Mouse (Mus musculus): Measurements from ENCODE around the gene Wdr18. TPM values are rescaled to one million over a fixed set of nuclear protein-coding genes. Genes with fewer than 3 reads are reported as not detected.

Wdr18 gene
- polyA plus RNA-seq, 1 experiment from 2014 or later = 87.5 TPM

DNA sequence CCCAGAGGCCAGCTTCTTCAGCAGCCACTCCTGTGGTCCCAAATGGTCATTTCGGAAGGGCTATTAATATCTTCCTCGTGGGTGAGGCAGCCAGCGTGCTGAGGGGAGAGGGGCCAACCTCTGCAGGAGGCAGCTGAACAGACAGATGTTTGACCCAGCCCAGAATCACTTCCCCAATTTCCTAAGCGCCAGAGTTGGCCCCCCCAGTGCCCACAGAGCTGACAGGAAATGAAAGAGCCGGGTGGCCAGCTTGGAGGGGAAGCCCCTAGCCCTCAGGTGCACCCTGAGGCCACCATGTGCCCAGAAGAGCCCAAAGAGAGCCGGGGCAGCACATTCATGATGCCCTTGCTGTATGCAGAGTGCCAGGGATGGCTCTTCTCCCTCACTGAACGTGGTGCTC is 19.2 kb upstream of the Wdr18 start:
- H3K4me3 ChIP-seq = no peak overlapping the region
- peaks cover 16% of the 10 kb centered on the region for H3K4me1 ChIP-seq
- no peaks in the 10 kb centered on the region for H3K36me3 ChIP-seq (replicated peaks)
- no peak overlapping the region for H3K4me2 ChIP-seq
- H3K9ac ChIP-seq = no peak overlapping the region
- ATAC-seq (replicated peaks) = no peak
- H3K27ac ChIP-seq = no peak overlapping the region
- WGBS = 75% methylated on average over 7 of the region's 7 CpGs
- no peaks in the 10 kb centered on the region for H3K27me3 ChIP-seq (replicated peaks)
- H3K9me3 ChIP-seq = no peaks in the 10 kb centered on the region

DNA sequence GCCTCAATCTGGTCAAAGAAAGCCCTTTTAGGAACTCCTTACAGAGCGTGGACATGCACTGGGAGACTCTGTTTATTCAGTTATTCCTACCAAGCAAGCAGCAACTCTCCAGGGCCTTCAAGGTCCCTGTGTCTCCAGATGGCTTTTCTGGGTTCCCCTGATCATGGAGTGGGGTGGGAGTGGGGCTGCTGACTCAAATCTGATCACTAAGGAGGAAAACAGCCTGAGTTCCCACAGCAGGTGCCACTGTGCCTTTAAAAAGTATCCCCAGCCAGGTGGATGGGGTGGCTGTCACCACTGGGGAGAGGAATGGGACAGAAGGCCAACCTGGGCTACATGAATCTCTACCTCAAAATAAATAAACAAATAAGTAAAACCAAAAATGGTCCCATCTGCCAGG is 17.0 kb upstream of the Wdr18 start:
- ATAC-seq (replicated peaks) = no peak
- Histone ChIP-seq H3K9ac (no peak overlapping the region), H3K4me3 (no peak overlapping the region), H3K4me1 (peaks cover 10% of the 10 kb centered on the region), H3K27ac (no peak overlapping the region), H3K36me3 (replicated peaks) (no peaks in the 10 kb centered on the region), H3K27me3 (replicated peaks) (no peaks in the 10 kb centered on the region), H3K9me3 (no peaks in the 10 kb centered on the region), H3K4me2 (no peak overlapping the region)
- 85% methylated on average over 1 of the region's 1 CpGs for WGBS

DNA sequence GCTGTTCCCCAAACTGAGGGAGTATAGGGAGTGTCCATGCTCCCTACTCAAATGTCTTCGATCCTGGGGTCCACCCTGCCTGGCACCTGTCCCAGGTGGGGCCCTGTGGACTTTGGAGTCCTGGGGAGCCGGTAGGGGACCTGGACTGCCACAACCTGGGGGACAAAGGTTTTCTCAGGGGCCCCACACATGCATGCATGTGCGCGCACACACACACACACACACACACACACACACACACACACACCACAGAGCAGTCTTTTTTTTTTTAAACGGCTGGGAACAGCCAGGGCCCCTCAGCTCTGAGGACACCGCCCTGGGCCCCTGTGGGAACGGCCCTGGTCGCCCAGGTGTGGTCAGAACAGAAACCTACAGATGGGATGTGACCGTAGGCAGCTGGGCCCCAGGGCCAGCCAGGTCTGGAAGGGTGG is 16.5 kb upstream of the Wdr18 start:
- H3K4me3 ChIP-seq = no peak overlapping the region
- H3K27ac ChIP-seq = no peak overlapping the region
- no peaks in the 10 kb centered on the region for H3K9me3 ChIP-seq
- ATAC-seq (replicated peaks) = no peak
- 75% methylated on average over 9 of the region's 9 CpGs for WGBS
- H3K4me2 ChIP-seq = no peak overlapping the region
- no peaks in the 10 kb centered on the region for H3K27me3 ChIP-seq (replicated peaks)
- H3K4me1 ChIP-seq = peaks cover 10% of the 10 kb centered on the region
- H3K36me3 ChIP-seq (replicated peaks) = no peaks in the 10 kb centered on the region
- no peak overlapping the region for H3K9ac ChIP-seq

DNA sequence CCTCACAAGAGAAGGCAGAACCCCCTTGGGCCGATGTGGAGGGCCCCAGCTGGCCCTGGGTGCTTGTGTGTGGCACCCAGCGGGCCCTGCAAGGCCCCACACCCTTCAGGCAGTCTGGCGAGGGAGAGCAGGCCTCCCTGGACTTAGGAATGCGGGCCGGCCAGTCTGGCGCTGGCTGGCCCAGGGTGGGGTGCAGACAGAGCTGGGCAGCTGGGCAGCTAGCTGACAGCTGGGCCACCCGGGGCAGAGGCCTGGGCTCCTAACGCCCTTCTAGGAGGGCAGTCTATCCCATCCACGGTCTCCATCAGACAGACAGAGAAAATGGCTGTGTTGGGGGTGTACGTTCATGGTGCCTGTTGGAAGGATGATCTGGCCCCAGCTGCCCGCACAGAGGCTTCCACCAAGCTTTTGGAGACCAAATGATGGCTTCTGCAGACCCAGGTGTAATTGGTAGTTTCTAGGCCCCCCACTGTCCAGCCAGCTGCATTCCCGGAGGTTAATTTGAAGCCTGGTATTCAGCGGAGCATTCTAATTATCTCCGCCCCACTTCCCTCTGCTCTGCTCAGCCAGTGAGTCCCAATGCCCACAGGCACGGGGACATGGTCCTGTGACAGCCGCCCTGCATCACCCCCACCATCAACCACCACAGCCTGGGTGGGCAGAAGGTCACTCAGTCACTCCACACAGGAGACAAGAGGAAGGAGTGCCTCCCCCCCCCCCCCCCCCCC is 14.3 kb upstream of the Wdr18 start:
- Histone ChIP-seq H3K4me1 (peaks cover 10% of the 10 kb centered on the region), H3K27ac (no peak overlapping the region), H3K27me3 (replicated peaks) (no peaks in the 10 kb centered on the region), H3K4me3 (no peak overlapping the region), H3K4me2 (no peak overlapping the region), H3K36me3 (replicated peaks) (no peaks in the 10 kb centered on the region; the same call in 1 of the 2 replicates), H3K9me3 (no peaks in the 10 kb centered on the region), H3K9ac (no peak overlapping the region)
- WGBS = 24% methylated on average over 16 of the region's 16 CpGs
- no peak for ATAC-seq (replicated peaks)

DNA sequence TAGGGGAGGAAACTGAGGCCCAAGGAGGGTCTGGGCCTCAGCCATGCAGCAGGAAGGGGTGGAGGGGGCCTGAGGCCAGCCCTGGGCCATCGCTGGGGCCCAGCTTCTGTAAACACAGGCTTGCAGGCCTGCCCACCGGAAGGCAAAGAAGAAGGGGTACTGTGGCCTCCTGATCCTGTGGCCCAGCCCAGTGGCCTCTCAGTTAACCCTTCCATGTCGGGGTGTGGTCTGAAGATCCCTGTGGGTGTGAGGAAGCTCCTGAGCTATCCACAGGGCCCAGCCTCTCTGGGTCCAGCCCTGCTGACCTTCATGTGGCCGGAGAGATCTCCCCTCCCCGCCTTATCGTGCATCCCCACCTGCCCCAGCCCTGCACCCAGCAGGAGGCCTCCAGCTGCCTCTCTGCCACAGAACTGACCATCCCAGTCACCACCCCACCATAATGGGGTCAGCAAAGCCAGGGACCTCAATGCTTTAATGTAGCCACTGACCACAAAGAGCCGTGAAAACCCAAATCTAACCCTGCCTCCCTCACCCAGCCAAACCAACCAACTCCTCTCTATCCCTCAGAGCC is 13.1 kb upstream of the Wdr18 start:
- no peak overlapping the region for H3K4me3 ChIP-seq
- ATAC-seq (replicated peaks) = no peak
- no peaks in the 10 kb centered on the region for H3K9me3 ChIP-seq
- no peak overlapping the region for H3K27ac ChIP-seq
- H3K27me3 ChIP-seq (replicated peaks) = no peaks in the 10 kb centered on the region
- H3K4me2 ChIP-seq = no peak overlapping the region
- peaks cover 8% of the 10 kb centered on the region; the same call in 1 of the 2 replicates for H3K36me3 ChIP-seq (replicated peaks)
- no peak overlapping the region for H3K9ac ChIP-seq
- peaks cover 10% of the 10 kb centered on the region for H3K4me1 ChIP-seq
- WGBS = 35% methylated on average over 7 of the region's 7 CpGs

DNA sequence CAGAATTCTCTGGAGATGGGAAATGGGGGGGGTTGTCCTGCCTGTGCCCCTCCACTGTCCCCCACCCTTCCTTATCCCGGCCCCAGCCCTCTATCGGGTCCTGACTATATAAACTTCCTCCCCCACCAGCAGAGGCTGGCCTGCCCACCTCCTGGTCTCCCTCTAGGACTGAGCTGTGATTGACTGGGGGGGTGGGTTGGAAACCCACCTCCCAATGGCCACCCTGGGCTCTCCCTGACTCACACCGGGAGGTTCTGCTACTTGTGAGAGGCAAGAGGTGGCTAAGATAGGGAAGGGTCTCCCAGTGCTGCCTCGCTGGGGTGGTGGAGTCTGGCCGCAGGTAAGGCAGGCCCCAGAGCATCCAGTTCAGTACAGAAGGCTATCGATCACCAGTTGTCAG is 12.4 kb upstream of the Wdr18 start:
- H3K9me3 ChIP-seq = no peaks in the 10 kb centered on the region
- H3K27me3 ChIP-seq (replicated peaks) = no peaks in the 10 kb centered on the region
- no peak overlapping the region for H3K4me2 ChIP-seq
- WGBS = 81% methylated on average over 6 of the region's 6 CpGs
- H3K36me3 ChIP-seq (replicated peaks) = peaks cover 8% of the 10 kb centered on the region; the same call in 1 of the 2 replicates
- no peak overlapping the region for H3K27ac ChIP-seq
- H3K9ac ChIP-seq = no peak overlapping the region
- H3K4me1 ChIP-seq = peaks cover 10% of the 10 kb centered on the region
- no peak for ATAC-seq (replicated peaks)
- H3K4me3 ChIP-seq = no peak overlapping the region

DNA sequence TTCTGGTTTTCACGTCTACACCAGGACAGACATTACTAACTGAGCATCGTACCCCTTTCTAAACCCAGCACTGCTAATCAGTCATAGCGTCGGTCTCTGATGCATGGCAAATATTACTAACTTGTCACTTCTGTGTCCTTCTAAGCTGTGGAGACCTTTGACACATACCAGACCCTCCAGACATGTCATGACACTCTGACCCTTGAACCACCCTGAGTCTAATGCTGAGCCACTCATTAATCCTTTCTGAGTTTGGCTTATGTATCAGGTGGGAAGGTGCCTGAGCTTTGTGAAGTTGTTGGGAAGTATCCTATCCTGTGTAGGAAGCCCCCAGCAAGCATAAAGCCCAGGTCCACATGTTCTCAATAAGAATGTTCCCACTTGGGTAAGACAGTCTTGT is 10.1 kb upstream of the Wdr18 start:
- Histone ChIP-seq H3K27me3 (replicated peaks) (no peaks in the 10 kb centered on the region), H3K4me1 (peaks cover 10% of the 10 kb centered on the region), H3K9ac (no peak overlapping the region), H3K27ac (no peak overlapping the region), H3K9me3 (no peaks in the 10 kb centered on the region), H3K36me3 (replicated peaks) (peaks cover 17% of the 10 kb centered on the region; the same call in 1 of the 2 replicates), H3K4me3 (no peak overlapping the region), H3K4me2 (no peak overlapping the region)
- no peak for ATAC-seq (replicated peaks)
- WGBS = 93% methylated on average over 4 of the region's 4 CpGs

DNA sequence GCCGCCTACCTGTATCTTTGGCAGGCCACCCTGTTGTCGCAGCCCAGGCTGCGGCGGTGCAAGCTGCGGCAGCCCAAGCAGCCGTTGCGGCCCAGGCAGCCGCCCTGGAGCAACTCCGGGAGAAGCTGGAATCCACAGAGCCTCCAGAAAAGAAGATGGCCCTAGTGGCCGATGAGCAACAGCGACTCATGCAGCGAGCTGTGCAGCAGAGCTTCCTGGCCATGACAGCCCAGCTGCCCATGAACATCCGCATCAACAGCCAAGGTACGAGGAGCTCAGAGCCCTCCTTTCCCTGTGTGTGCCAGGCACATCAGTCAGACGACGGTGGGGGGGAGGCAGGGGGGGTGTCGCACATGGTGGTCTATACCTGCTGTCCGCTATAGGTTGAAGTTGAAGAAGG is 9.3 kb upstream of the Wdr18 start:
- Histone ChIP-seq H3K27me3 (replicated peaks) (no peaks in the 10 kb centered on the region), H3K4me3 (no peak overlapping the region), H3K4me1 (peaks cover 7% of the 10 kb centered on the region), H3K27ac (no peak overlapping the region), H3K36me3 (replicated peaks) (peaks cover 17% of the 10 kb centered on the region; the same call in 1 of the 2 replicates), H3K9me3 (no peaks in the 10 kb centered on the region), H3K9ac (no peak overlapping the region), H3K4me2 (no peak overlapping the region)
- no peak for ATAC-seq (replicated peaks)
- 79% methylated on average over 18 of the region's 18 CpGs for WGBS

DNA sequence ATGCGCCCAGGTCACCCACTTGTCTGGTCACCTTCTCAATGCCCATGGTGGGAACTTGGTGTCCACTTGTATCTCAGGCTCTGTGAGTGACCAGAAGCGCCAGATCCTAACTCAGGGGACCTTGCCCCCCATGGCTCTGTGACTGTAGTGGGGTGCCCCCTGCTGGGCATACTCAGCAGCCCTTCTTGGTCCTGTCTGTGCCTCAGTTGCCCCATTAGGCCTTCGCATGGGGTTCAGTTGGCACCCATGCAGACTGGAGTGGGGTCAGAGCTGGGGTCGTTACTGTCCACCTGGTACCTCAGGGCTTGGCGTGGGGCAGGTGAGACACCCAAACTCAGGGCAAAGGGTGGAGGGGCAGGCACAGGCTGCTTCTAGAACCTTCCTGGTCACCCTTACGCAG is 6.0 kb upstream of the Wdr18 start:
- H3K27me3 ChIP-seq (replicated peaks) = no peaks in the 10 kb centered on the region
- H3K4me1 ChIP-seq = no peaks in the 10 kb centered on the region
- H3K9ac ChIP-seq = no peak overlapping the region
- no peak for ATAC-seq (replicated peaks)
- peaks cover 17% of the 10 kb centered on the region; the same call in 1 of the 2 replicates for H3K36me3 ChIP-seq (replicated peaks)
- H3K4me3 ChIP-seq = no peak overlapping the region
- no peak overlapping the region for H3K4me2 ChIP-seq
- 90% methylated on average over 6 of the region's 6 CpGs for WGBS
- no peak overlapping the region for H3K27ac ChIP-seq
- H3K9me3 ChIP-seq = no peaks in the 10 kb centered on the region

DNA sequence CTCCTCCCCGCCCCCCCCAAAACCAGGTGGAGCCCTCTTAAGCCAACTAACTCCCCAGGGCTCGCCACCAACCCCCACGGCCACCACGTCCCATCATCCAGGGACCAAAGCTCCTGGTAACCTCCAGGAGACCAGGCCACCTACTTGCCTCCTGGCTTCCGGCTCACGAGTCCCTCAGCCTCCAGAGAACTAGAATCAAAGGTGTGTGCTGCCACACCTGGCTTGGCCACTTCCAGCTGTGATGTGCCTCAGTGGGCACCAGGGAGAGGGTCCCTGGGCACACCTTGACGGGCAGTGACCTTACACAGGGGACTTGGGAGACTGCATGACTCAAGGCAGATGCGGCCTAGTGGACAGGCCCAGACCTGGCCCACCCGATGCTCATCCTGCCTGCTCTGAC is 4.3 kb upstream of the Wdr18 start:
- Histone ChIP-seq H3K4me3 (no peak overlapping the region), H3K9ac (no peak overlapping the region), H3K4me2 (no peak overlapping the region), H3K36me3 (replicated peaks) (peaks cover 17% of the 10 kb centered on the region; the same call in 1 of the 2 replicates), H3K27ac (no peak overlapping the region), H3K27me3 (replicated peaks) (no peaks in the 10 kb centered on the region), H3K9me3 (no peaks in the 10 kb centered on the region), H3K4me1 (peaks cover 3% of the 10 kb centered on the region)
- 76% methylated on average over 9 of the region's 9 CpGs for WGBS
- ATAC-seq (replicated peaks) = no peak

DNA sequence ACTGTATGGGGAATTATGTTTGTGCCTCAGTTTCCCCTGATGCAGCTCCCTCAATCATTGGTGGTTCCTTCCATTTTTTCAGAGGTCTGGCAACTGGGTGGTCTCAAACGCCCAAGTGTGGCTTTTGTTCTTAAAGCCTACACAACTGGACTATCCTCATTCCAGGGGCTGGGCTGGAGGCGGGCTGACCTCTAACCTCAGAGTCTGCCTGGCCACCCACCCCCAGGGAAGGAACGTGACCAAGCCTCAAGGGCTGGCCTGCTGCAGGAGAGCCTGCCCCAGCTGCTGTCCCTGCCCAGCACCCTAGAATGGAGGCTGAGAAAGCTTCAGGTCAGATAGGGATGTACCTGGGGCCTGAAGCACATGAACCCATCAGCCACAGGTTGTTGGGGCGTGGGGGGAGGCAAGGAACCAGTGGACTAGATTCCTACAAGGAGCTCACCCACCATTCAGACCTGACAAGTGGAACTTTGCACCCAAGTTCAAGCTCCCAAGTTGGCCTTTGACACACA is 3.3 kb upstream of the Wdr18 start:
- WGBS = 20% methylated on average over 4 of the region's 4 CpGs
- Histone ChIP-seq H3K9me3 (no peaks in the 10 kb centered on the region), H3K4me2 (no peak overlapping the region), H3K9ac (no peak overlapping the region), H3K27ac (no peak overlapping the region), H3K4me1 (peaks cover 9% of the 10 kb centered on the region), H3K36me3 (replicated peaks) (peaks cover 9% of the 10 kb centered on the region; the same call in 1 of the 2 replicates), H3K4me3 (no peak overlapping the region), H3K27me3 (replicated peaks) (no peaks in the 10 kb centered on the region)
- no peak for ATAC-seq (replicated peaks)

DNA sequence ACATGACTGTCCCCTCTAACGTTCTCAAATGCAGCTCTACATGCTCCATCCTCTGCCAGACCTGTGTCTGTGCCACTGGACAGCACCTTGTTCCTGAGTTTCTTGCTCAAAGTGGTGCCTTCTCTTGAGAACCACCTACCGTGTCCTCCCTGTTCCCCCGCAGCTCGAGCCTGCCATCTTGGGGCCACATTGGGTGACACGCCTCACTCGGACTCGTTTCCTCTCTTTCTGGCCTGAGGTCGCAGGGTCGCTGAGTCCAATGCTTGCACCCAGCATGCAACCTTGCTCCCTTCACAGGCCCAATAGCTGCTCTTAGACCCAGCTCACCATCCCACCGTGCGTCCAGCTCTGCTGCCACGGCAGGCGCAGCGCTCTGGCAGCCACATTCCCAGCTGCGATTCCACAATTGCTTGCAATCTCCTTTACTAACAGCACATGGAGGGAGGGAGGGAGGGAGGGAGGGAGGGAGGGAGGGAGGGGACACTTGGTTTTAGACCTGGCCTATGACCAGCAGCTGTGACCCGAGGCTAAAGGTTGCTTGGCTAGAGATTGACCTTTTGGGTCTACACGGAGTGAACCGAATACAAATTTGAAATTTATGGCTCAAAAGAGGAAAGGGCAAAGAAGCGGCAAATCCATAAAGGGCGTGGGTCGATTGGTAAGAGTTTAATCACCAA is 1.7 kb upstream of the Wdr18 start:
- H3K27ac ChIP-seq = no peak overlapping the region
- WGBS = 13% methylated on average over 21 of the region's 21 CpGs
- ATAC-seq (replicated peaks) = no peak
- no peaks in the 10 kb centered on the region for H3K27me3 ChIP-seq (replicated peaks)
- H3K4me1 ChIP-seq = peaks cover 9% of the 10 kb centered on the region
- H3K36me3 ChIP-seq (replicated peaks) = peaks cover 9% of the 10 kb centered on the region; the same call in 1 of the 2 replicates
- peak overlapping the region; percentile 8; the same call in 1 of the 2 replicates for H3K4me2 ChIP-seq
- H3K4me3 ChIP-seq = no peak overlapping the region
- no peaks in the 10 kb centered on the region for H3K9me3 ChIP-seq
- no peak overlapping the region for H3K9ac ChIP-seq

All from midbrain, embryonic 15.5 days (tissue).